Mouse (Mus musculus) olfactory bulb, adult 2 months (tissue): ENCODE data around the gene Wdr17. TPM values are rescaled to one million over a fixed set of nuclear protein-coding genes. Genes with fewer than 3 reads are reported as not detected.

Source experiments
- H3K27ac ChIP-seq: fragments of 200-500 bp; 2 replicates; pipeline ENCODE4 v1.5.1; 2012; ENCODE audit warnings: low read depth, low read length; ENCODE audit not compliant: insufficient read depth
- H3K4me1 ChIP-seq: fragments of 200-500 bp; 2 replicates; pipeline ENCODE4 v1.6.1; 2012; ENCODE audit warnings: low read length; ENCODE audit not compliant: control insufficient read depth, insufficient read depth
- H3K4me3 ChIP-seq: fragments of 200-500 bp; 2 replicates; pipeline ENCODE4 v1.5.1; 2012; ENCODE audit warnings: mild to moderate bottlenecking, low read depth, low read length, moderate library complexity; ENCODE audit not compliant: insufficient read depth
- CTCF ChIP-seq: fragments of 200-500 bp; IDR thresholded peaks from 2 replicates; pipeline ENCODE4 v1.5.1; 2012; ENCODE audit warnings: low read depth, mild to moderate bottlenecking, low read length, moderate library complexity; ENCODE audit not compliant: insufficient read depth
- POLR2A ChIP-seq: fragments of 200-500 bp; IDR thresholded peaks from 2 replicates; pipeline ENCODE4 v1.6.1; 2012; ENCODE audit warnings: mild to moderate bottlenecking, low read depth, low read length, moderate library complexity; ENCODE audit not compliant: insufficient read depth
- WGBS: fragments of 180-500 bp; shearing (Covaris S2); methylation state at CpG from one replicate; pipeline ENCODE4 v1.1.7; 2018; 5-methylcytosine and 5-hydroxymethylcytosine counted together
- polyA plus RNA-seq: library from polyadenylated mRNA; stranded (reverse); fragments of >200 nt; gene quantifications from 2 replicates; pipeline ENCODE4 v1.2.4, GENCODE M21; 2012; ENCODE audit warnings: low replicate concordance; ENCODE audit not compliant: missing spikeins, insufficient read depth, insufficient read length

Gene Wdr17
- polyA plus RNA-seq, 1 experiment: not detected

DNA sequence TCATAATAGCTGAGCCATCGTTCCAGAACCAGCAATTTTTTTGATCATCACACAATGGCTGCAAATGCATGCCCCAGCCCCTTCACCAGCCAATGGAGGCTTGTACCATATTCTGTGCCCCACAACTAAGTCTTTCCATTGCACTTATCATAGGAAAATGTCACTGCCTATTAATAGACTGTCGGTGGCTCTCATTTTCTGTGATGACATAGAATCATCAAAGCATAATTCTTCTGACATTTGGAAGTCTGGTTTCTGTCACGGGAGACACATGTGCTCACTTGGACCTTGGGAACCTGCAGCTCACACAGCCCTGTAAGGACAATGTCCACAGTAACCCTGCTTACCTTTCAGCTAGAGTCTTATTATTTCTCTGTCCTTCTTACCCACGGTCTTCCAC, 424 bp downstream of the Wdr17 start:
- no peaks in the 10 kb centered on the region for H3K4me1 ChIP-seq
- H3K4me3 ChIP-seq: no peak overlapping the region
- no peak overlapping the region for H3K27ac ChIP-seq
- WGBS: 80% methylated on average over 4 of the region's 4 CpGs
- TF ChIP-seq POLR2A (no peak), CTCF (no peak)

DNA sequence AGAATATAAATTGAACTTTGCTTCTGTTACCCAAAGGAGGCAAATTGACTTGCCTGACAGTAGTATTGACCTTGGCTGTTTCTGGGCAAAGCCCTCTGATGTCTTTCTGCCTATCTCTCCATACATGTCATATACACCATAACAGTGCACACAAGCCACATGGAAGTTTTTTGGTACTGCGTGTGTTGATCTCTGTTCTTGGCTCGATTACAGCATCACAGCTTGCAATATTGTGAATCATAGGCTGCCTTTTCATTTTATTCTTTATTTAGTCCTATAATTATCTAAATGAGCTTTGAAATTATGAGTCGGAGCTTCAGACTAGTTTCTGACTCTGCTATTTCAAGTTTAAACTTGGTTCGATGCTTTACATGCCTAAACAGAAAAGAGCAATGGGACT, 10.5 kb downstream of the Wdr17 start:
- 39% methylated on average over 4 of the region's 4 CpGs for whole genome bisulfite sequencing
- Histone ChIP-seq H3K4me1 (no peaks in the 10 kb centered on the region), H3K4me3 (no peak overlapping the region), H3K27ac (no peak overlapping the region)
- no peak for TF ChIP-seq POLR2A
- TF ChIP-seq CTCF: no peak

GRCm38 (mm10) chr8:54864761-54865064, 22.3 kb downstream of the Wdr17 start:
- Histone ChIP-seq H3K4me1 (no peaks in the 10 kb centered on the region), H3K27ac (no peak overlapping the region; the same call in 1 of the 2 replicates), H3K4me3 (no peak overlapping the region)
- TF ChIP-seq CTCF (no peak), POLR2A (no peak)
- 32% methylated on average over 1 of the region's 1 CpGs for WGBS

DNA sequence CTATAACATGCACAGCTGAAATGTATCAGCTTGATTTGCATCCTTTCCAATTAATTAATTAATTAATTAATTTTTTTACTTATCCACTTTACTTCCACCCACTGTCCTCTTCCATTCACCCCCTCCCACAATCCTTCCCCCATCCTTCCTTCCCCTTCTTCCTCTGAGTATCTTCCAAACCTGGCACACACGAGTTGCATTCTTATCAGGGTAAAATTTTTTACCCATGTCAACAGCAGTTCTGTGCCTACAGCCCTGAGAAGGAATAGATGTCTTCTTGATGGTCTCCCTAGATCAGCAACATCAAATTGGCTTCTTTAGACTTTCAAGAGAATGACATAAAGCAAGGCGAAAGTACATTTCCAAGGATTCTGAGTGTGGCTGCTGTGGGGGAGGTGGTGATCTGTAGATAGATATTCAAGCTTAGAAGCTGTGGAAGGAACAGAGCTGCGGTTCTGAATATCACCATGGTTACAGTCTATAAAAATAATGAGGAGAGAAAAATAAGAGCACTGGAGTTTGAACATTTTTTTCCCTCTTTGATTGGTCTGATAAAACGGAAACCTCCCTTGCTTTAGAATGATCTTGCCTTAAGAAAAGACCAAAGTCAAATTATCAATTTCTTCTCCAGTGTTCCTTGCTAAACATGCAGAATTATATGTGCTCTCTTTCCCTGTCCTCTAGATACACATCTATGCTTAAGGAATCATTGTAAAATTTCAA, 22.8 kb downstream of the Wdr17 start:
- 21% methylated on average over 4 of the region's 4 CpGs for WGBS
- no peak for TF ChIP-seq CTCF
- no peak for TF ChIP-seq POLR2A
- H3K4me3 ChIP-seq: no peak overlapping the region
- peak overlapping the region; percentile 33 for H3K27ac ChIP-seq
- no peaks in the 10 kb centered on the region for H3K4me1 ChIP-seq

- TF ChIP-seq POLR2A (no peak), CTCF (no peak)
- Histone ChIP-seq H3K4me1 (no peaks in the 10 kb centered on the region), H3K4me3 (no peak overlapping the region), H3K27ac (no peak overlapping the region)
- WGBS: 58% methylated on average over 5 of the region's 5 CpGs
Measured at GRCm38 (mm10) chr8:54836029-54836959, 50.7 kb downstream of the Wdr17 start.

GRCm38 (mm10) chr8:54829794-54830426, 57.1 kb downstream of the Wdr17 start:
- no peak for TF ChIP-seq POLR2A
- H3K4me1 ChIP-seq: no peaks in the 10 kb centered on the region
- no peak overlapping the region for H3K27ac ChIP-seq
- no peak overlapping the region for H3K4me3 ChIP-seq
- whole genome bisulfite sequencing: 17% methylated on average over 4 of the region's 4 CpGs

- Histone ChIP-seq H3K27ac (no peak overlapping the region), H3K4me3 (no peak overlapping the region), H3K4me1 (no peaks in the 10 kb centered on the region)
- 98% methylated on average over 2 of the region's 2 CpGs for WGBS
- TF ChIP-seq POLR2A (no peak), CTCF (no peak)
Measured at GRCm38 (mm10) chr8:54827974-54828373, 59.0 kb downstream of the Wdr17 start.

- 95% methylated on average over 5 of the region's 5 CpGs for WGBS
- TF ChIP-seq POLR2A (no peak), CTCF (no peak)
- H3K27ac ChIP-seq: no peak overlapping the region
- no peak overlapping the region for H3K4me3 ChIP-seq
- no peaks in the 10 kb centered on the region for H3K4me1 ChIP-seq
Measured at GRCm38 (mm10) chr8:54822956-54823355, 64.0 kb downstream of the Wdr17 start.

DNA sequence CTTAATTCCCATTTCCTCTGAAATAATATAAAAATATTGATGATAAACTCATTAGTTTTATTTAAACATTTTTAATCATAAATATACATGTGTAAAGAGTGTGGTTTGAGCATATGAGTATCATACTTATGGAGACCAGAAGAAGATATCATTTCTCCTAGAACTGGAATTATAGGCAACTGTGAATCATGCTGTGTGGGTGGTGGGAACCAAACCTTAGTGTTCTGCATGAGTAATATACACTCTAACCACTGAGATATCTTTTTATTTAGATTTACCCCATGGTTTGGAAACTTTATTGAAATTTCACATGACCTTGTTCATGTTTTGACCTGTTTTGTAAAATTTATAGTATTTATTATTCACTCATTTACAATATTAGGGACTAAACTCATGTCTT, 68.3 kb downstream of the Wdr17 start:
- Histone ChIP-seq H3K4me3 (no peak overlapping the region), H3K27ac (no peak overlapping the region), H3K4me1 (no peaks in the 10 kb centered on the region)
- no peak for TF ChIP-seq CTCF
- no peak for TF ChIP-seq POLR2A
